Mouse (Mus musculus) thymus, postnatal 36 days (tissue): Measurements from ENCODE around the gene Fam172a.

Experiments used
- DNase-seq, 2 experiments: peaks; one replicate each; pipeline ENCODE4 v3.0.0; 2022; ENCODE audit warnings: mixed read lengths in 2 of 2

Fam172a gene

DNA sequence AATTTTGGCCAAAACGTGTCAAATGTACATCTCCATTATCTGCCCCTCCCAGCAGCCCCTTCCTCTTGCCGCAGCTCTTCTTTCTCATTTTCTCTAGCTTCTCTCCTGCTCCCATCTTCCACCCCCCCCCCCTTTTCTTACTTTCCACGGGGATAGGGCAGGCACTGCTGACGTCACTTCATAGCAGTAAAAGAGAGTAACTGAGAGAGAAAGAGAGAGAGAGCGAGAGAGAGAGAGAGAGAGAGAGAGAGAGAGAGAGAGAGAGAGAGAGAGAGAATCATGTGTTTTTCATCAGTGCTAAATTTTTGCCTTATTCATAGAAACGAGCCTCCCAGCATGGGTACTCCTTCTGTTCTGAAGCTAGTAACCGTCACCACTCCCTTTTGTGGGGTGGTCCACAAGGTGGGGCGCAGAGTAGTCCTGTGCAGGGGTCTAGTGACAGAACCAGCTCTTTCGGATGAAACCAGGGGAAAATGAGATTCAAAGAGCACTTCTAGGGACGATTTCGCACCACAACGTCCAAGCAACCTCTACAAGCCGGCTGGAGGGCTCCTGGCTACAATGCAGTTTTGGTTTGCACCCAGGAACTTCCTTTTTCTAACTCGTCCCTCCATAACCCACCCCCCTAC is 480.2 kb downstream of the Fam172a start:
- DNase-seq: no peak

DNA sequence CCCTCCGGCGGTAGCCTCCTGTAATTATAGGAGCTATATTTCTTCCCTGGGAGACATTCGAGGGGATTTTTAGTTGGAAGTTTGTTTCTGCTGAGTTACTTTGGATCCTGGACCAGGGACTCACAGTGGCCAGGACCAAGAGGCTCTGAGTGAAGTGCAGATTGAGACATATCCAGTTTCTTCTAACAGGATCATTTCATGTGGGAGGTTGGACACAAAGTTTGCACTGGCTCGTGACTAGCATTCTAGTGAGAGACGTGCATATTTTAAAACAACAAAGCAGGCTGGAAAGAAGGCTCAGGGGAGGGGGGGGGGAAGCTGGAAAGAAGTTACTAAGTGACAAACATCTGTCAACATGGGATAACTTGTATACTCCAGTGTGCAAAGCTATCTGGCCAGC is 481.2 kb downstream of the Fam172a start:
- no peak for DNase-seq

GRCm38 (mm10) chr13:78183986-78184385 is 482.2 kb downstream of the Fam172a start:
- no peak for DNase-seq

DNA sequence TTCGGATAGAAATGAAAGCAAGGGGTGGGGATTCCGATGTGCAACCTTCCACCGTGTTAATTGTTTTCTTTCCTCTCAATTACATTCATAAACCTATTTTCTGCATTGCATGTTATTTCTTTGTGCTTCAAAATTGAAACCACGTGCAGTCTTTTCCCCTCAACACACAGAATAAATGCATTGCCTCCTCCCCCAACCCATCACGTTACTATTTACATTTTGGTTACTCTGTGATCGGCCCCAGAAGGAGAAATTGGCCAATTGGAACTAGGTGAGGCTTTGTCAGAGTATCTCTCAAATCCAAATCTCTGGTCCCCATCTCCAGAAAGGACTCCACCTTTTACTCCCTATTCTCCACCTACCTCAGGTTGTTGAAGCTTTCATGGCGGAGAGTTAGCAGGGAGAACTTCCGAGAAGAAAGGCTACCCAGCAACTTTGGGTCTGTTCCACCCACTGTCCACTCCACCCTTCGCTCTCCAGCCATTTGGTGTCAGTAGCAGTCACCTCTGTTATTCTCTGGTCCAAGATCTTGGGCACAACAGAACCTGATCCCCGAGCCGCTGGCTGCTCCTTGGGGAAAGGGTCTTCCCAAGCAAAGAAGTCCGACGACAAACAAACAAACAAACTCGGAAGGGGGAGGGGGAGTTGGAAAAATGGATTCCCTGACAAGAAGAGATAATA is 483.1 kb downstream of the Fam172a start:
- no peak for DNase-seq

DNA sequence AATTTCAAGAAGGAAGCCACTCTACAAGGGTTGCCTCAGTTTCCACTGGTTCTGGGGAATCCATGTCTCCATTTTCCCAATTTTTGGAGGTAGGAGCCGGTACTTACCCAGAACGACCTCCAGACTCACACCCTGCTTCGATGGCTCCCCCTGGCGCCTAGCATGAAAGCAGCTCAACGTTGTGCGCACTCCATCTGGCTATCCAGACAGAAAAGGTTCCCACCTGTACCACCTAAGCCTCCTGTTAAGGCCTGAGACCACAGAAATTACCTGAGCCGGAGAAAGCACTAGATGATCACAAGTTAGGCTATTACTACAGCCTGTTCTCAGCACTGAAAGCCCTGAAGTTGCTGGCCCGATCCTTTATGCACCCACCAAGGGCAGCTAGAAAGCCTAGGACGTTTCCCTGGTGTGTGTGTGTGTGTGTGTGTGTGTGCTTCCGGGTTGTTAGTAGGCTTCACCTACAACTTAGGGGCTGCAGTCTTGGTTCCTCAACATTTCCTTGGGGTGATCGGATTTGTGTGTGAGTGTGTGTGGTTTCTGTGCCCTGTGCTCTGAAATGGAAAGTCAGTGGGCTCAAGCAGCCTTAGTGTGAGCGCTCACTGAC is 484.6 kb downstream of the Fam172a start:
- DNase-seq: no peak

- DNase-seq: no peak
Observed at GRCm38 (mm10) chr13:78187833-78188232, 486.0 kb downstream of the Fam172a start.

GRCm38 (mm10) chr13:78189586-78189985 is 487.8 kb downstream of the Fam172a start:
- no peak for DNase-seq

DNA sequence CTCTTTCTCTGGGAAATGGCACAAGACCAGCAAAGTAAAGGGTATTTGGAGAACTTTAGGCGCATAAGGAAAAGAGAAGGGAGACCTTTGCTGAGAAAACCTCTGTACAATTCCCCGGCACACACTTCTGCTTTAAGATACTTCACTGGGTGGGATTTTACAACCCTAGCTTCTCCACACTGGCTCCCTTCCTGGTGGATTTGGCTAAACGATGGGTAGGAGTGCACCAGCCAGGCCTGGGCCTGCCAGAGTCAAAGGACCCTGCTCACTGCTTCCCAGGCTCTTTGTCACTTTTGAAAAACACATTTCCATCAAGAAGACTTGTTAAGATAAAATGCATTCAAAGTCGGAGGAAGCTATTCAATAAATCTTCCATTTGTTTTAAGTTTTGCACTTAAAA is 491.4 kb downstream of the Fam172a start:
- DNase-seq: no peak

DNA sequence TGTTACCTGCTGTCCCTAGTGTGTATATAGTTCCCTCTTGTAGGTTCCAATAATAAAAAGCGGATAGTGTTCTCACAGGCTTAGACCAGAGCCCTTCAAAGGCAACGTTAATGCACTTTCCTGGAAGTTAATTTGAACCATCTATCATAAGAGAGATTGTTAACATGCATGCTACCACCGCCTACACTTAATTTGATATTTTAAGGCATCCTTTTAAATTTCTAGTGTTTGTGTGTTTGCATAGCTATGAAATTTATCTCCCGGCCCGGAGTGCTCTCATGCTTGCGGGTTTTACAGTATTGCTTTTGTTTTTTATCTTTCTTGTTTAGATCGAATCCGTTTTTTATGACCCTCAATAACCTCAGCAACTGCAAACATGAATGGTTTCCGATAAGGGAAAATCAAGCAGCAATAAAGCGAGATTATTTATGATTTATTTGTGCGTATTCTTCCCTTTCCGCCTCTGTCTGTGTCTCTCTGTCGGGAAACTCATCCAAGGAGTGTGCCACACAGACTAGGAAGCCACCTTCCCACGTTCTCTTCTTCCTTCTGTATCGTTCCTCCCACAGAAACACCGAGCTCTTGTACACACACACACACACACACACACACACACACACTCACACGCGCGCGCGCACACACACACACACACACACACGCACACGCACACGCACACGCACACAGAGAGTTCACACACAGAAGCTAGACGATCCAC is 492.5 kb downstream of the Fam172a start:
- DNase-seq: no peak

DNA sequence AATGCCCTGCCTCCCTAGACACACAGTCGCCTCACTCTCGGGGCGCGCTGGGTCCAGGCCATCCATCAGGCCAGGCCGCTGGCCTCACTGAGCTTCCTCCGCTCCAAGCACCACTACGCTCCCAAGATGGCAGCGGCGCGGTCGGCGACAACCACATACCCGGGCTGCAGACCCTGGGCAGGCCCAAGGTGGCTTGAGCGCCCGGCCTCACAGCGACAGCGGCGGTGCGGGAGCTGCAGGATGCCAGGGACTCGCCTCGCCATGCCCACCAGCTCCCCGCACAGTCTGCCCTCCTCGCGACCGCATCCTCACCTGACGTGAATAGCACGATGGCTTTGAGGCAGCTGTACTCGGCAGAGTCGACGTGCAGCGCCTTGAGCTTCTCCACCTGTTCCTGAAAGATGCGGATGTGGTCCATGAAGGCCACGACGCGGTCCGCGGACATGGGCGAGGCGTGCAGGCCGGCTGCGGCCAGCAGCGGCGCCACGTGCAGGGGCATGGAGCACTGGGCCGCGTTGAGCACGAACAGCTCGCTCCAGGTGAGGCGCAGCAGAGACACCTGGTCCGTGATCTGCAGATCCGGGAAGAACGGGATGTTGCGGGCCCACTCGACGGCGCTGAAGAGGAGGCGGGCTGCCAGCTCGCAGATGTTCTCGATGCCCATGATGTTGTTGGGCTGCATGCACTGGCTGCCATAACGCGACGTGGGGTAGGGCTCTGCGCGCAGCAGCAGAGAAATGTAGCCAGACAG is 493.2 kb downstream of the Fam172a start:
- no peak for DNase-seq

GRCm38 (mm10) chr13:78195601-78196115 is 493.8 kb downstream of the Fam172a start:
- no peak for DNase-seq

DNA sequence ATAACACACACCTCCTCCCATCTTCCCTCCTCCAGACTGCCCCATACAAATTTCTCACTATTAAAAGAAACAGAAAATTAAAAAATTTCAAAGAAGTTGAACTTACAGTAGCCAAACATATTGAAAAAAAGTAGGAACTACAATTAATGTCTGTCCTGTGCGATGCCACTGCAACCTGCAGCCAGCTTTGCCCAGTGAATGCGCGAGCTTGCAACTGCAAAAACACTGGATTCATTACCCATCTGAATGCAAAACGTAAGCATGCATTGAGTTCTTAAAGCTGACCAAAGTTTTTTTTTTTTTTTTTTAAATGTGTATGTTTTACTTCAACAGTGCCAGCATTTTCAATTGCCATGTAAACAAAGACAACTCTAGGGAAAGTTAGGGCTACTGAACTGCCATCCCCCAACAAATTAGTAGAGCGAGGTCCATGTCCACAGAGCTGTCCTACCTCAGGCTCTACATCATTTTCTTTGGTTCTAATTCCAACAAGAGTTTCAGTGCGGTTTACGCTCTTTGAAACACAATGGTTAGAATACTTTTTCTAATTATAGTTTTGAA is 494.5 kb downstream of the Fam172a start:
- DNase-seq: no peak

DNA sequence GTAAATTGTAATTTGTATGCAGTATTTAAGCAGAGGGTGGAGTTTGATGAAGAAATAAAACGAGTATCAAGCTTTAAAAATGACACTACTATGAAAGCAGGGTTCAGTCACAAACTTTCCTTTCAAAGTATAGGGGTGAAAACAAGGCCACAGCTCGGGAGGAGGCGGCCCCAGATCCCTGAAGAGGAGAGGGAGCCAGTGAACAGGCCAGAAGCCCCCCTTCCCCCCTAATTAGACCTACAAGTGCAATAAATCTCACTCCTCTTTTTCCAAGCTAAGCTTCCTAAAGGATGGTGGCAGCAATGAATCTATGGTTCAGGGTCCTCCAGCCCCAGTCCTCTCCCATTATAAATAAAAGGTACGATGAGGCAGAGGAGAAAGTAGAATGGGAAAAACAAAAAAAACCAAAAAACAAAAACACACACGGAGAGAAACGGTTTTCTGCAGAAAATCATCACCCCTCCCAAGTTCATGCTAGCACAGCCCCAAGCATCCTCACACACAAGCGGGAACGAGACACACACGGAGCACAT is 495.5 kb downstream of the Fam172a start:
- DNase-seq: no peak

DNA sequence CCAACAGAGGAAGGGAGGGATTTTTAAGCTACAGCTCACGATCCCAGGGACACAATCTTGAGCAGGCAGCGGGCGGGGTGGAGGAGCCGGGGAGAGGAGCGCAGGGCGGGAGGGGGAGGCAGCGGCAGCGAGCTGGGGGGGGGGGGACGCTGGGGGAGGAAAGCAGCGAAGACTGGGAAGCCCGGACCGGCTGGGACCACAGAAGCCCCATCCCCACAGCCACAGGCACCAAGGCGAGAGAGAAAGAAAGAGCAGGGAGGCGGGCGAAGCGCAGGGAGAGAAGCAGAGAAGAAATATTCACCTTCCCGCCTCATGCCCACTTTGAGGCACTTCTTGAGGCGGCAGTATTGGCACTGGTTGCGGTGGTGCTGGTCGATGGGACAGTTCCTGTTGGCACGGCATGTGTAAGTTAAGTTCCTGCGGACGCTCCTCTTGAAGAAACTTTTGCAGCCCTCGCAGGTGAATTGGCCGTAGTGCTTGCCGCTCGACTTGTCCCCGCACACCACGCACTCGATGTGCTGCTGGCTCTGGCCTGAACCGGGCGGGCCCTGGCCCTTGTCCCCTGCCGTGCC is 496.1 kb downstream of the Fam172a start:
- DNase-seq: no peak

- no peak for DNase-seq
Observed at GRCm38 (mm10) chr13:78198391-78198870, 496.6 kb downstream of the Fam172a start.

GRCm38 (mm10) chr13:78198871-78199641 is 497.2 kb downstream of the Fam172a start:
- DNase-seq: no peak

DNA sequence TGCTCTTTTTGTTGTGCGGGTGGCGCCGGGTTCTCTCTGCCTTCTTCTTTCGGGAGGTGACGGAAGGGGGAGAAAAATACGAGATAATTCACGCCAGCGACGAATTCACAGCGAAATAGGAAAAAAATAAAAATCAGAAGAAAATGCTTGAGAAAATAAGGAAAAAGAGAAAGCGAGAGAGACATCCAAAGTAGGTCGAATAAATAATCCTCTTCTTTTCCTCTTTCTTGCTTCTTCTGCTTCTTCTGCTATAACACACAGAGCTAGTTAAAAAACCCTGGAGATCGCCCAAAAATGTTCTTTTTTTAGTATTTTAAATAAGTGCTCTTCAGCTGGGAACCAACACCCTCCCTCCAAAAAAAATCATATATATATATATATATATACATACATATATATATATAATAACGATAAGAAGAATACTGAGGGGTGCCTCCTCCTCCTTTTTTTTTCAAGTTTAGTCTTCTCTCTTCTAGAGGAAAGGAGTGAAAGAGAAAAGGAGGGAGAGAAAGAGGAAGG is 497.9 kb downstream of the Fam172a start, which contains the start of gene Nr2f1:
TSS of gene Nr2f1 (minus strand) at position 116 of the 519 bp plus-strand sequence.
- DNase-seq: no peak

DNA sequence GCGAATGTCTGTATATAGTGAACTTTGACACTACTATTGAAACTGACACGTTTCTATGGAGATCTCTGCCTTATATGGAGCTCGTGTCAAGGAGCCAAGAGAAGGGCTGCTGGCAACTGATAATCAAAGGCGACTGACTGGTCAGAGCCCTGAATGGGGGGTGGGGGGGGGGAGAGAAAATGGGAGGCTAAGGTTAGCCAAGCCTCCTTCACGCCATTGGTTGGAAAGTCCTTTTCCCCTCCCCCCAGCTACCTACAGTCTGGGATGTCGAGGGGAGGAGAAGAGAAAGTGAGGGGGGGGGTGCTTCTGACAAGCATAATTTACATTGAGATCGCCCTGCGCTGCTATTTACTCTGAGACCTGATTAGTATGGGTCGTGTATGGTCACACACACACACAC is 498.6 kb downstream of the Fam172a start:
- DNase-seq: no peak

DNA sequence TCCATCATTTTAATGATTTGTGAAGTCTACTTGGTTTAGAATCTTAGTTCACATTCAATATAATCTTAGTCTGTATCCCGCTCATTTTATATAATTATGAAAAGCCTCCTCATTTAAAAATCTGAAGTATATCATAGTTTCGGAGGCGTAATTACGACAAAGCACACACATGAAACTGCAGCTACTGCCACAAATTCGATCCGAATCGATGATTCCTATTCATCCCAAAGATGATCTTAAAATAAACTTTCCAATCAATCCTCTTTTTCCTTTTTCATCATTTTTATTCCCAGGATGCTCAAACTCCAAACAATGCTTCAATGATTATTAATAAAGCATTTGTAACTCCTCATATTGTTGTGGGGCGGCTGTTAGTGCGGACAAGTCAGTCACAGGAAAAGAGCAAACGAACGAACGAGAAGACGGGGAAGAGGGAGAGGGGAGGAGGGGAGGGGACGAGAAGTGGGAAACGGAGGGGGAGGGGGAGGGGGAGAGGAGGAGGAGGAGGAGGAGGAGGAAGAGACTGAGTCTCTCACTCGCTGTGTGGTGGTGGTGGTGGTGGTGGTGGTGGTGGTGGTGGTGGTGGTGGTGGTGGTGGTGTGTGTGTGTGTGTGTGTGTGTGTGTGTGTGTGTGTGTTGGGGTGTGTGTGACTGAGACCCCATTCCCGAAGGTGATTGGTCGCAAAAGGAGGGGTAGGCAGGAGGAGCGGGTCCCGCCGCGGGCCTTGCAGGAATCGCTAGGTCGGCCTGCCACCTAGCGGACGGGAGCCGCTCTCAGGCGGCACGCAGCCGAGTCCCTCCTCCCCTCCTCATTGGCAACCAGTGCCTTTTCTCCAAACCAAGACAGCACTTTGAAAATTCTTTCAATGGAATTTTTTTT is 499.4 kb downstream of the Fam172a start:
- DNase-seq: peak; percentile 31 to 35
